In the genomic region with DNA sequence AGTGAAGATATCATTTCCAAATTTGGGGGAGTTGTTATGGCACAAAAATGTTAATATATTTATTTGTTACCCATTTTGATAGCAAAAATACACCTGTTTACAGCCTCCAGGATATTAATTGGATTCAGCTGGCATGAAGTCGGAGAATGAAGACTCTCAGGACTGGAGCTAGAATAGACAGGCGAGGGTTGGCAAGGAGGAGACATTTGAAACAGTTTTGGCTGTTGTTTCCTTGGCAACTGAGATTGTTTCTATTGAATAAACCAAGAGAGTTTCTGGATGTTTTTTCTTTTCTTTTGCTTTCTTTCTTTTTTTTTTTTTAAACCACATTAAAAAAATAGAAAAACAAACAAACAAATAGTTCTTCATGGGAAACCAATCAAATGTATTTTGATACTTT, we compare ENCODE assay signal across 14 mouse cellular contexts.
DNase-seq lines count a peak whose midpoint lies in the region.
"Had no signal": no experiment of that assay in that cellular context is flagged by ENCODE, and none has a peak within 500 bp of the region (broad histone marks: within the 10 kb centered on the region; RNA-seq: fewer than 3 reads in every experiment).

No protein-coding gene starts in this region.

- DNase-seq in gastrocnemius, adult 18-20 months (ENCODE audit: low spot score), result peak; percentile 16
- no peak for DNase-seq in gastrocnemius, postnatal 4 days (ENCODE audit: low spot score in 2 of 2)
- DNase-seq in lung, postnatal 25 days (ENCODE audit: low spot score), result peak; percentile 7
- no peak for DNase-seq in lung, postnatal 14 days
- DNase-seq in adipocyte (ENCODE audit: low spot score), result peak; percentile 62
- peak; percentile 72 for DNase-seq in brain, adult 2 months (ENCODE audit: low read depth, low spot score)
- no peak for DNase-seq in urinary bladder, postnatal 4 days (ENCODE audit: low spot score in 2 of 2)
- DNase-seq: adrenal gland, adult 8-10 months; cerebellum, adult 11-12 months; embryo, embryonic 11 days; gastrocnemius, adult 2 months; heart, postnatal 4 days; kidney, postnatal 4 days; liver, embryonic 13.5 days had no signal

Comparison
In these comparisons a context has a peak if more than half of its experiments do, and no peak if none do; other contexts are left out.
1. DNase-seq: peak in gastrocnemius, adult 18-20 months (single experiment), lung, postnatal 25 days (single experiment), adipocyte (single experiment) and brain, adult 2 months (single experiment); none in gastrocnemius, postnatal 4 days (0 of 2), lung, postnatal 14 days (single experiment) and urinary bladder, postnatal 4 days (0 of 2).